Mouse (Mus musculus): ENCODE data around the gene Gm20521. TPM values are rescaled to one million over a fixed set of nuclear protein-coding genes. Genes with fewer than 3 reads are reported as not detected.

Gm20521 gene
- polyA plus RNA-seq, 1 experiment: not detected

- Histone ChIP-seq H3K4me1 (ENCODE audit: control insufficient read depth, insufficient read depth, low read length) (no peaks in the 10 kb centered on the region), H3K4me3 (ENCODE audit: insufficient read depth, low read length) (peak within 1 kb of the TSS; percentile 53), H3K27ac (ENCODE audit: insufficient read depth, low read depth, low read length) (no peak within 1 kb of the TSS)
- TF ChIP-seq CTCF (IDR thresholded peaks at IDR 0.05; ENCODE audit: low read depth, low read length) (no peak), POLR2A (IDR thresholded peaks at IDR 0.05; ENCODE audit: borderline replicate concordance, low read depth, low read length) (no peak)
Observed at GRCm38 (mm10) chr14:54912886-54913285, 29.6 kb downstream of the Gm20521 start, which contains the start of gene Slc22a17. Gene Slc22a17 (minus strand): TSS chr14:54913132.

- H3K27ac ChIP-seq (ENCODE audit: insufficient read depth, low read depth, low read length): no peak overlapping the region
- TF ChIP-seq POLR2A (IDR thresholded peaks at IDR 0.05; ENCODE audit: borderline replicate concordance, low read depth, low read length) (no peak), CTCF (IDR thresholded peaks at IDR 0.05; ENCODE audit: low read depth, low read length) (no peak)
- no peak overlapping the region for H3K4me3 ChIP-seq (ENCODE audit: insufficient read depth, low read length)
Observed at GRCm38 (mm10) chr14:54913343-54913742, 30.1 kb downstream of the Gm20521 start.

GRCm38 (mm10) chr14:54920076-54920685, 36.9 kb downstream of the Gm20521 start:
- TF ChIP-seq CTCF (IDR thresholded peaks at IDR 0.05; ENCODE audit: low read depth, low read length) (no peak), POLR2A (IDR thresholded peaks at IDR 0.05; ENCODE audit: borderline replicate concordance, low read depth, low read length) (no peak)
- no peak overlapping the region for H3K4me3 ChIP-seq (ENCODE audit: insufficient read depth, low read length)
- no peaks in the 10 kb centered on the region for H3K4me1 ChIP-seq (ENCODE audit: control insufficient read depth, insufficient read depth, low read length)

More at GRCm38 (mm10) chr14:54913343-54913742, 30.1 kb downstream of the Gm20521 start:
- H3K4me1 ChIP-seq (ENCODE audit: control insufficient read depth, insufficient read depth, low read length): no peaks in the 10 kb centered on the region

GRCm38 (mm10) chr14:54924641-54925348, 41.6 kb downstream of the Gm20521 start:
- Histone ChIP-seq H3K4me1 (ENCODE audit: control insufficient read depth, insufficient read depth, low read length) (no peaks in the 10 kb centered on the region), H3K4me3 (ENCODE audit: insufficient read depth, low read length) (no peak overlapping the region), H3K27ac (ENCODE audit: insufficient read depth, low read depth, low read length) (no peak overlapping the region)
- TF ChIP-seq POLR2A (IDR thresholded peaks at IDR 0.05; ENCODE audit: borderline replicate concordance, low read depth, low read length) (no peak), CTCF (IDR thresholded peaks at IDR 0.05; ENCODE audit: low read depth, low read length) (no peak)

More at GRCm38 (mm10) chr14:54920076-54920685, 36.9 kb downstream of the Gm20521 start:
- no peak overlapping the region for H3K27ac ChIP-seq (ENCODE audit: insufficient read depth, low read depth, low read length)

GRCm38 (mm10) chr14:54925349-54926342, 42.4 kb downstream of the Gm20521 start, which contains the start of gene Efs:
Gene Efs (minus strand): TSS chr14:54926126.
- no peak within 1 kb of the TSS for H3K27ac ChIP-seq (ENCODE audit: insufficient read depth, low read depth, low read length)
- H3K4me1 ChIP-seq (ENCODE audit: control insufficient read depth, insufficient read depth, low read length): no peaks in the 10 kb centered on the region
- H3K4me3 ChIP-seq (ENCODE audit: insufficient read depth, low read length): no peak within 1 kb of the TSS
- no peak for TF ChIP-seq CTCF (IDR thresholded peaks at IDR 0.05; ENCODE audit: low read depth, low read length)
- TF ChIP-seq POLR2A (IDR thresholded peaks at IDR 0.05; ENCODE audit: borderline replicate concordance, low read depth, low read length): no peak

DNA sequence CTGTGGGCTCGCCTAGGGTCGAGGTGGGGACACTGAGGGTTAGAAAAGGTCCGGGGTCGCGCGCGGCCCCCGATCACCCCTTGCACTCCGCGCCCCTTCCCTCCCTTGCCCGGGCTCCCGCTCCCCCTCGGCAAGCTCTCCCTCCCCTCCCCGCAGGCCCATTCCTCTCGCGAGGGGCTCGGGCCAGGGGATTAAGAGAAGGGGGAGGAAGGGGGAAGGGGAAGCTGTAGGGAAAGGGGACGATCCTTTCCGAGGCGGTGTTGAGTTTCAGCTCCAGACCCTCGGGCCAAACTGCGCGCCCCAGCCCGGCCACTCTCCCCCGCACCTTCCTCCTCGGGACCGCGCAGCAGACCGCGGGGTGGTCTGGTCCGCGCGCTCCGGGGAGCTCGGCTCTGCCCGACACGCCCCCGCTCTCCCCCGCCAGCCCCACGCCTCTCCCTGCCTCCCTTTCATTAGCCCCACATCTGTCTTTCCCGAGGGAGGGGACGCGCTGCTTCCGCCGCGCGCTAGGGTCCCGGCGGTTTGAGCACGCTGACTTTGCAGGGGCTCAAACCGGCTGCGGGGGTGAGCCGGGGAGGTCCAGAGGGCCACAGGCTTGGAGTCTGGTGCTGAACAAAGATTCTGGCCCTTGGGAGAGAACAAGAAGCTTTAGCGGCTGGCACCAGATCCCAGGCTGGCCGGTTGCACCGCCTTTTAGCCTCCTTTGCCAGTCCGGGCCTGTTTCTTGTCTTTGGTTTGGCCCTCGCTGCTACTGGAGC, 43.3 kb downstream of the Gm20521 start:
- Histone ChIP-seq H3K4me3 (ENCODE audit: insufficient read depth, low read length) (no peak overlapping the region), H3K27ac (ENCODE audit: insufficient read depth, low read depth, low read length) (no peak overlapping the region), H3K4me1 (ENCODE audit: control insufficient read depth, insufficient read depth, low read length) (no peaks in the 10 kb centered on the region)
- TF ChIP-seq POLR2A (IDR thresholded peaks at IDR 0.05; ENCODE audit: borderline replicate concordance, low read depth, low read length) (no peak), CTCF (IDR thresholded peaks at IDR 0.05; ENCODE audit: low read depth, low read length) (no peak)

DNA sequence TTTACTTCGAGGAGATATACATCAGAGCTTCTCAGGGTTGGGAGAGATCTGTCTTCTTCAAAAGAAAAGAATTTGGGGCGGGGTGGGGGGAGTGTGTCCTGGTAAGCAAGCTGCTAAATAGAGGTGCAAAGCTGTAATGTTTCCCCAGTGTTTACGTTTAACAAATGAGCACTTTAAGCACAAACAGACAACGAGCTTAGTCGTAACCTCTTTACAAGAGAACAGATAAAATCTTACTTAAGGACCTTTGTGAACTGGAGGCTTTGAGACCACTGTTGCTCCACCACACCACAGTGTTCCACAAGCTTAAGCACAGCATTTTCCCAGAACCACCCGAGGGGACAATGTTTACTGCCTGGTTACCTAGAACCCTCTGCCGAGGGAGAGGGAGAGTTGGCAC, 44.1 kb downstream of the Gm20521 start:
- Histone ChIP-seq H3K27ac (ENCODE audit: insufficient read depth, low read depth, low read length) (no peak overlapping the region), H3K4me1 (ENCODE audit: control insufficient read depth, insufficient read depth, low read length) (no peaks in the 10 kb centered on the region), H3K4me3 (ENCODE audit: insufficient read depth, low read length) (no peak overlapping the region)
- TF ChIP-seq CTCF (IDR thresholded peaks at IDR 0.05; ENCODE audit: low read depth, low read length) (no peak), POLR2A (IDR thresholded peaks at IDR 0.05; ENCODE audit: borderline replicate concordance, low read depth, low read length) (no peak)

GRCm38 (mm10) chr14:54929801-54930200, 46.6 kb downstream of the Gm20521 start:
- Histone ChIP-seq H3K4me1 (ENCODE audit: control insufficient read depth, insufficient read depth, low read length) (no peaks in the 10 kb centered on the region), H3K4me3 (ENCODE audit: insufficient read depth, low read length) (no peak overlapping the region), H3K27ac (ENCODE audit: insufficient read depth, low read depth, low read length) (no peak overlapping the region)
- TF ChIP-seq POLR2A (IDR thresholded peaks at IDR 0.05; ENCODE audit: borderline replicate concordance, low read depth, low read length): no peak
- TF ChIP-seq CTCF (IDR thresholded peaks at IDR 0.05; ENCODE audit: low read depth, low read length): no peak

GRCm38 (mm10) chr14:54930431-54930830, 47.2 kb downstream of the Gm20521 start:
- TF ChIP-seq POLR2A (IDR thresholded peaks at IDR 0.05; ENCODE audit: borderline replicate concordance, low read depth, low read length) (no peak), CTCF (IDR thresholded peaks at IDR 0.05; ENCODE audit: low read depth, low read length) (no peak)
- H3K27ac ChIP-seq (ENCODE audit: insufficient read depth, low read depth, low read length): no peak overlapping the region
- no peak overlapping the region for H3K4me3 ChIP-seq (ENCODE audit: insufficient read depth, low read length)
- H3K4me1 ChIP-seq (ENCODE audit: control insufficient read depth, insufficient read depth, low read length): no peaks in the 10 kb centered on the region
